Mouse (Mus musculus): ENCODE results near the gene Neu1. TPM values are rescaled to one million over a fixed set of nuclear protein-coding genes. Genes with fewer than 3 reads are reported as not detected.

The Neu1 gene
- polyA plus RNA-seq, 1 experiment from 2014 or later: 20.1 TPM

DNA sequence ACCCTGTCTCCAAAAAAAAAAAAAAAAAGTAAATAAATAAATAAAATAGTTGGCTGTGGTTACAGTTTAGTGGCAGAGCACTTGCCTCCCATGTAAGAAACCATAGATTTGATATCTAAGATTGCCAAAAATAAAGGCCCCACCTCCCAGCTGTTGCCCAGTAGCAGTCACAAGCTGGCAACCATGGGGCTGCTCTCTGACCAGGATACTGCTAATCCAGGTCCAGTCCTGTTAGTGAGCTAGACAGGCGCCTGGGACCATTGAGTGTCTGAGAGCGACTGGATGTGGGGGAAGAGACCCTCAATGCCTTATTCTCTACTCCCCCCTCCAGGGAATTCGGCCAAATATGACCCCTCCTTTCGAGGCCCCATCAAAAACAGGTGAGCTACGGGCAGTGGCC is 14.7 kb upstream of the Neu1 start:
- WGBS: 81% methylated on average over 5 of the region's 5 CpGs
- no peak for ATAC-seq (replicated peaks; ENCODE audit: extremely low read depth, insufficient read depth, low FRiP score)
- H3K9ac ChIP-seq (ENCODE audit: low read length): no peak overlapping the region
- peaks cover 20% of the 10 kb centered on the region for H3K36me3 ChIP-seq (ENCODE audit: control insufficient read depth, insufficient read depth)
- H3K27me3 ChIP-seq (ENCODE audit: control insufficient read depth, insufficient read depth, low read length): no peaks in the 10 kb centered on the region
- no peaks in the 10 kb centered on the region for H3K9me3 ChIP-seq (replicated peaks; ENCODE audit: control insufficient read depth, low read length)
- no peak overlapping the region for H3K4me3 ChIP-seq (ENCODE audit: low read length)
- H3K27ac ChIP-seq (ENCODE audit: low read length): no peak overlapping the region
- H3K4me1 ChIP-seq (ENCODE audit: control insufficient read depth, insufficient read depth, low read length): peaks cover 3% of the 10 kb centered on the region; the same call in 1 of the 2 replicates
- no peak overlapping the region for H3K4me2 ChIP-seq (ENCODE audit: low read depth, low read length)

DNA sequence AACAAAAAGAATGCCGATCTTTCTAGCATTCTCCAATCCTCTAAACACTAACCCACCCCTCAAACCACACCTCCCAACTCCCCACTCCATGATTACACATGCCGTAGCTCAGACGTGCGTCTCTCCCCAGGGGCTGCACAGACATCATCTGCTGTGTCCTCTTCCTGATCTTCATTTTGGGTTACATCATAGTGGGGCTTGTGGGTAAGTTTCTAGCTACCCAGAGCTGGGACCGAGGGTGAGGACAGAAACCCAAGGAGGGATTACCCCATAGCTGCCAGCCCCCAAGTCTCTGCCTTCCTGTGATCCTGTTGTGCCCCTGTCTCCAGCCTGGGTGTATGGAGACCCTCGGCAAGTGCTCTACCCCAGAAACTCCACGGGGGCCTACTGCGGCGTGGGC is 13.9 kb upstream of the Neu1 start:
- Histone ChIP-seq H3K4me1 (ENCODE audit: control insufficient read depth, insufficient read depth, low read length) (peaks cover 3% of the 10 kb centered on the region; the same call in 1 of the 2 replicates), H3K27me3 (ENCODE audit: control insufficient read depth, insufficient read depth, low read length) (no peaks in the 10 kb centered on the region), H3K9me3 (replicated peaks; ENCODE audit: control insufficient read depth, low read length) (no peaks in the 10 kb centered on the region), H3K4me2 (ENCODE audit: low read depth, low read length) (no peak overlapping the region), H3K36me3 (ENCODE audit: control insufficient read depth, insufficient read depth) (peaks cover 12% of the 10 kb centered on the region), H3K9ac (ENCODE audit: low read length) (no peak overlapping the region), H3K4me3 (ENCODE audit: low read length) (no peak overlapping the region), H3K27ac (ENCODE audit: low read length) (no peak overlapping the region)
- 67% methylated on average over 9 of the region's 9 CpGs for WGBS
- ATAC-seq (replicated peaks; ENCODE audit: extremely low read depth, insufficient read depth, low FRiP score): no peak

DNA sequence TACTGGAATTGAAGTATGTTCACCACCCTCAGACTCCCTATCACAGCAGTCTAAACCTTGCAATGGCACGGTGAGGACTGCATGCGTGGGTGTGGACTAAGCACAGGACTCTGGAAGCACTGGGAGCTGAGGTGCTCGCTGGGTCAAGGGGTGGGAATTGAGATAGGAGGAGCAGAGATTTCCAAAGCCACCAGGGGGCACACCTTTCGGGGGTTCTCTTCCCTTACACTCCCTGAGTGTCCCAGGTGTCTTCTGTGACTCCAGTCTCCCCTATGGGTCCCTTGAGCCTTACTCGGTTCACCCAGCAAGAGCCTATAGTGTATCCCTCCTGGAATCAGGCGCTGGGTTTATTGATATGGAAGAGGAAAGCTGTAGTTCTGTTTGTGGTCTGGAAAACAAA is 8.1 kb upstream of the Neu1 start:
- H3K27me3 ChIP-seq (ENCODE audit: control insufficient read depth, insufficient read depth, low read length): no peaks in the 10 kb centered on the region
- WGBS: 43% methylated on average over 6 of the region's 6 CpGs
- ATAC-seq (replicated peaks; ENCODE audit: extremely low read depth, insufficient read depth, low FRiP score): no peak
- no peaks in the 10 kb centered on the region for H3K36me3 ChIP-seq (ENCODE audit: control insufficient read depth, insufficient read depth)
- H3K27ac ChIP-seq (ENCODE audit: low read length): no peak overlapping the region
- no peak overlapping the region for H3K9ac ChIP-seq (ENCODE audit: low read length)
- H3K4me3 ChIP-seq (ENCODE audit: low read length): no peak overlapping the region
- no peaks in the 10 kb centered on the region for H3K9me3 ChIP-seq (replicated peaks; ENCODE audit: control insufficient read depth, low read length)
- no peak overlapping the region for H3K4me2 ChIP-seq (ENCODE audit: low read depth, low read length)
- no peaks in the 10 kb centered on the region for H3K4me1 ChIP-seq (ENCODE audit: control insufficient read depth, insufficient read depth, low read length)

DNA sequence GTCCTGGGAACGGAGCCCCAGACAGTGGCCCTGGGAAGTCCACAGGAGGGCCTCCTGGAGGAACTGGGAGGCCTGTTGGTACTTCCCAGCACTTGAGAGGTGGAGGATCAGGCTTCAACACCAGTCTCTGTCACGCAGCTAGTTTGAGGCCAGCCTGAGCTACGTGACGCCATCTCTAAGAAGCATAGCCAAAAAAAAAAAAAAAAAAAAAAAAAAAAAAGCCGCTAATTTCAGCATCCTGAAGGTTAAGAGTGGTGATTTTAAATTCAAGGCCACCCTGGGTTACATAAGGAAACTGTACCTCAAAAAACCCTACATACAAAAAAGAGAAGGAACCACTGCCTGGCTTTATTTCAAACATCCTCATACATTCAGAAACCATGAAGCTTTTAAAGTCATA is 6.8 kb upstream of the Neu1 start:
- H3K4me2 ChIP-seq (ENCODE audit: low read depth, low read length): no peak overlapping the region
- no peaks in the 10 kb centered on the region for H3K27me3 ChIP-seq (ENCODE audit: control insufficient read depth, insufficient read depth, low read length)
- WGBS: 61% methylated on average over 5 of the region's 5 CpGs
- no peaks in the 10 kb centered on the region for H3K36me3 ChIP-seq (ENCODE audit: control insufficient read depth, insufficient read depth)
- ATAC-seq (replicated peaks; ENCODE audit: extremely low read depth, insufficient read depth, low FRiP score): no peak
- H3K9ac ChIP-seq (ENCODE audit: low read length): no peak overlapping the region
- no peaks in the 10 kb centered on the region for H3K9me3 ChIP-seq (replicated peaks; ENCODE audit: control insufficient read depth, low read length)
- no peak overlapping the region for H3K4me3 ChIP-seq (ENCODE audit: low read length)
- no peaks in the 10 kb centered on the region for H3K4me1 ChIP-seq (ENCODE audit: control insufficient read depth, insufficient read depth, low read length)
- no peak overlapping the region for H3K27ac ChIP-seq (ENCODE audit: low read length)

DNA sequence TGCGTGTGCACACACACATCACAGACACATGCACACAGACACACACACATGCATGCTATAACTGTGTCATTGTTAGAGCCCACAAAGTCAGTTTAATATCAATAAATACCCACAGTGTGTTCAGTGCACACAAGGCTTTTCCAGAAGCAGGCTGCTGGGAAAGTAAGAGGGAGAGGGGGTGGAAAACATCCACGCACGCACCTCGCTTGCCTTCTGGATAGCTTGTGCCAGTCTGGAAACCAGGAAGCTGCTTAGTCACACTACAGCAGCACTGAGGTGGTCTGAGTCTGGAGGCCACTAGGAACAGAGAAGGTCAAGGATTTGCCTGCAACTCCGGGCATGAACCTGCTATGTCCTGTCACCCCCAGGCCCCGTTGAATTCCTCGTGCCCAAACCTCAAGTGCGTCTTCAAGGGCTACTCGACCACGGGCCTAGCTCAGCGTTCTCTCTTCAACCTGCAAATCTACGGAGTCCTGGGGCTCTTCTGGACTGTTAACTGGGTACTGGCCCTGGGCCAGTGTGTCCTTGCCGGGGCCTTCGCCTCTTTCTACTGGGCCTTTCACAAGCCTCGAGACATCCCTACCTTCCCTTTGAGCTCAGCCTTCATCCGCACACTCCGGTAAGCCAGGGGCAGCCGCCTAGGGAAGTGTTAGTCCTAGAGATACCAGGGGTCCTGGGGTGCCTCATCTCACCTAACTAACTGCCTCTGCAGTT is 3.6 kb upstream of the Neu1 start:
- no peaks in the 10 kb centered on the region for H3K27me3 ChIP-seq (ENCODE audit: control insufficient read depth, insufficient read depth, low read length)
- no peak overlapping the region for H3K27ac ChIP-seq (ENCODE audit: low read length)
- H3K9ac ChIP-seq (ENCODE audit: low read length): no peak overlapping the region
- 79% methylated on average over 18 of the region's 18 CpGs for WGBS
- H3K4me3 ChIP-seq (ENCODE audit: low read length): no peak overlapping the region
- H3K4me2 ChIP-seq (ENCODE audit: low read depth, low read length): no peak overlapping the region
- ATAC-seq (replicated peaks; ENCODE audit: extremely low read depth, insufficient read depth, low FRiP score): no peak
- H3K4me1 ChIP-seq (ENCODE audit: control insufficient read depth, insufficient read depth, low read length): 0 out of 2 replicates have a peak, but pooled peaks cover 7% of the 10 kb centered on the region
- no peaks in the 10 kb centered on the region for H3K9me3 ChIP-seq (replicated peaks; ENCODE audit: control insufficient read depth, low read length)
- no peaks in the 10 kb centered on the region for H3K36me3 ChIP-seq (ENCODE audit: control insufficient read depth, insufficient read depth)

DNA sequence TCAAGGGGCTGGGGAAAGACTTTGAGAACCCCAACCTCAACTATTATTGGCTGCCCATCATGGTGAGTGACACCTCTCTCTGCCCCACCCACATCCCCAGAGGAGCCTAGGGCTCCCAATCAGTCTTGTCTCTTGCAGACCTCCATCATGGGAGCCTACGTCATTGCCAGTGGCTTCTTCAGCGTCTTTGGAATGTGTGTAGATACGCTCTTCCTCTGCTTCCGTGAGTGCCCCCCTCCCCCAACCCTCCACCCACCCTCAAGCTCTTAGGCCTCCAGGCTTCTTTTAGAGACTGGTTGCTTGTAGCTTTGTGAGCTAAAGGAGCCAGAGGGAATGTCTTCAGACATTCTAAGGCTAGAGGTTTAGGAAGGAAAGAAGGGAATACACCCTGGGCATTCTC is 2.2 kb upstream of the Neu1 start:
- ATAC-seq (replicated peaks; ENCODE audit: extremely low read depth, insufficient read depth, low FRiP score): no peak
- no peak overlapping the region for H3K4me3 ChIP-seq (ENCODE audit: low read length)
- 30% methylated on average over 4 of the region's 4 CpGs for WGBS

DNA sequence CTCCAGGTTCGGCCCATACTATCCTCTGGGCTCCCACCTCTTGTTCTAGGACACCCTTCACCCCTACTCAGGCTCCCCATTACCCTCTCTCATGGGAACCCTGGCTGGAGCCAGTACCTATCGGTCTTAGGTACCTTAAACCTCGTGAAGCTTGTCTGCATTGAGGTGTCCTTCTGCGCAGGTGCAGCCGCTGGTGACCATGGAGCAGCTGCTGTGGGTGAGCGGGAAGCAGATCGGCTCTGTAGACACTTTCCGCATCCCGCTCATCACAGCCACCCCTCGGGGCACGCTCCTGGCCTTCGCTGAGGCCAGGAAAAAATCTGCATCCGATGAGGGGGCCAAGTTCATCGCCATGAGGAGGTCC is 664 bp downstream of the Neu1 start:
- peak; percentile 12; the same call in 1 of the 2 replicates for ATAC-seq (replicated peaks; ENCODE audit: extremely low read depth, insufficient read depth, low FRiP score)
- no peak overlapping the region for H3K27ac ChIP-seq (ENCODE audit: low read length)
- H3K4me3 ChIP-seq (ENCODE audit: low read length): peak overlapping the region; percentile 80
- no peaks in the 10 kb centered on the region for H3K27me3 ChIP-seq (ENCODE audit: control insufficient read depth, insufficient read depth, low read length)
- H3K9me3 ChIP-seq (replicated peaks; ENCODE audit: control insufficient read depth, low read length): no peaks in the 10 kb centered on the region
- peak overlapping the region; percentile 90 for H3K9ac ChIP-seq (ENCODE audit: low read length)
- 0 out of 2 replicates have a peak, but pooled peaks cover 3% of the 10 kb centered on the region for H3K36me3 ChIP-seq (ENCODE audit: control insufficient read depth, insufficient read depth)
- 13% methylated on average over 14 of the region's 14 CpGs for WGBS
- 0 out of 2 replicates have a peak, but pooled peaks cover 7% of the 10 kb centered on the region for H3K4me1 ChIP-seq (ENCODE audit: control insufficient read depth, insufficient read depth, low read length)
- H3K4me2 ChIP-seq (ENCODE audit: low read depth, low read length): peak overlapping the region; percentile 99

More for the DNA sequence above, 2.2 kb upstream of the Neu1 start:
- no peak overlapping the region for H3K4me2 ChIP-seq (ENCODE audit: low read depth, low read length)
- H3K4me1 ChIP-seq (ENCODE audit: control insufficient read depth, insufficient read depth, low read length): 0 out of 2 replicates have a peak, but pooled peaks cover 7% of the 10 kb centered on the region
- no peaks in the 10 kb centered on the region for H3K9me3 ChIP-seq (replicated peaks; ENCODE audit: control insufficient read depth, low read length)
- no peaks in the 10 kb centered on the region for H3K27me3 ChIP-seq (ENCODE audit: control insufficient read depth, insufficient read depth, low read length)
- H3K9ac ChIP-seq (ENCODE audit: low read length): no peak overlapping the region
- no peaks in the 10 kb centered on the region for H3K36me3 ChIP-seq (ENCODE audit: control insufficient read depth, insufficient read depth)
- no peak overlapping the region for H3K27ac ChIP-seq (ENCODE audit: low read length)

DNA sequence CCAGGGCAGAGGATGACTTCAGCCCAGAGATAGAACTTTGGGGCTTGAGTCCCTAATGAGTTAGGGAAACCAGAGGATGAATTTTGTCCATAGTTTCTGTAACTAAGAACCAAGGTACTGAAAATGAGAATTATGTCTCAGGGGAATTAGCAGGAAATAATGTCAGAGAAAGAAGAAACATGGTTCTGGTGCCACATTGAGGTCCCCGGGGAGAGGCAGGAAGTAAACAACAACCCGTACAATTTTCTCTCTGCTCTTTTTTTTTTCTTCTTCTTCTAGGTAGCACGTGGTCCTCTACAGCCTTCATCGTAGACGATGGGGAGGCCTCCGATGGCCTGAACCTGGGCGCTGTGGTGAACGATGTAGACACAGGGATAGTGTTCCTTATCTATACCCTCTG is 1.2 kb downstream of the Neu1 start:
- Histone ChIP-seq H3K27ac (ENCODE audit: low read length) (no peak overlapping the region), H3K9me3 (replicated peaks; ENCODE audit: control insufficient read depth, low read length) (no peaks in the 10 kb centered on the region), H3K4me3 (ENCODE audit: low read length) (peak overlapping the region; percentile 80), H3K4me1 (ENCODE audit: control insufficient read depth, insufficient read depth, low read length) (0 out of 2 replicates have a peak, but pooled peaks cover 7% of the 10 kb centered on the region), H3K27me3 (ENCODE audit: control insufficient read depth, insufficient read depth, low read length) (no peaks in the 10 kb centered on the region), H3K4me2 (ENCODE audit: low read depth, low read length) (peak overlapping the region; percentile 99), H3K9ac (ENCODE audit: low read length) (peak overlapping the region; percentile 90), H3K36me3 (ENCODE audit: control insufficient read depth, insufficient read depth) (0 out of 2 replicates have a peak, but pooled peaks cover 3% of the 10 kb centered on the region)
- no peak for ATAC-seq (replicated peaks; ENCODE audit: extremely low read depth, insufficient read depth, low FRiP score)
- WGBS: 79% methylated on average over 8 of the region's 8 CpGs

DNA sequence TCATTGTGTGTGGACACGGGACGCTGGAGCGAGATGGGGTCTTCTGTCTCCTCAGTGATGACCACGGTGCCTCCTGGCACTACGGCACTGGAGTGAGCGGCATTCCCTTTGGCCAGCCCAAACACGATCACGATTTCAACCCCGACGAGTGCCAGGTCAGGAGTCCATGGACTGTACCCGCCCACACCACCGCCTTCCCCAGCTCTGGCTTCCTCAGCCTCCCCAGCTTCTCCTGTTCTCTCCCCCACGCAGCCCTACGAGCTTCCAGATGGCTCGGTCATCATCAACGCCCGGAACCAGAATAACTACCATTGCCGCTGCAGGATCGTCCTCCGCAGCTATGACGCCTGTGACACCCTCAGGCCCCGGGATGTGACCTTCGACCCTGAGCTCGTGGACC is 3.0 kb downstream of the Neu1 start:
- H3K9ac ChIP-seq (ENCODE audit: low read length): no peak overlapping the region
- ATAC-seq (replicated peaks; ENCODE audit: extremely low read depth, insufficient read depth, low FRiP score): no peak
- 76% methylated on average over 24 of the region's 24 CpGs for WGBS

More for the DNA sequence above, 3.0 kb downstream of the Neu1 start:
- no peaks in the 10 kb centered on the region for H3K9me3 ChIP-seq (replicated peaks; ENCODE audit: control insufficient read depth, low read length)
- no peak overlapping the region for H3K4me3 ChIP-seq (ENCODE audit: low read length)
- H3K27me3 ChIP-seq (ENCODE audit: control insufficient read depth, insufficient read depth, low read length): no peaks in the 10 kb centered on the region
- H3K27ac ChIP-seq (ENCODE audit: low read length): no peak overlapping the region
- H3K36me3 ChIP-seq (ENCODE audit: control insufficient read depth, insufficient read depth): 0 out of 2 replicates have a peak, but pooled peaks cover 3% of the 10 kb centered on the region
- H3K4me2 ChIP-seq (ENCODE audit: low read depth, low read length): 0 out of 2 replicates have a peak overlapping the region, but pooled peaks have one; percentile 9
- 0 out of 2 replicates have a peak, but pooled peaks cover 7% of the 10 kb centered on the region for H3K4me1 ChIP-seq (ENCODE audit: control insufficient read depth, insufficient read depth, low read length)

Measured in heart, embryonic 16.5 days (tissue).